Mouse (Mus musculus): ENCODE data around the gene Pfkfb3. TPM values are rescaled to one million over a fixed set of nuclear protein-coding genes. Genes with fewer than 3 reads are reported as not detected.

Pfkfb3 gene
- polyA plus RNA-seq, 1 experiment: 0.01 TPM

DNA sequence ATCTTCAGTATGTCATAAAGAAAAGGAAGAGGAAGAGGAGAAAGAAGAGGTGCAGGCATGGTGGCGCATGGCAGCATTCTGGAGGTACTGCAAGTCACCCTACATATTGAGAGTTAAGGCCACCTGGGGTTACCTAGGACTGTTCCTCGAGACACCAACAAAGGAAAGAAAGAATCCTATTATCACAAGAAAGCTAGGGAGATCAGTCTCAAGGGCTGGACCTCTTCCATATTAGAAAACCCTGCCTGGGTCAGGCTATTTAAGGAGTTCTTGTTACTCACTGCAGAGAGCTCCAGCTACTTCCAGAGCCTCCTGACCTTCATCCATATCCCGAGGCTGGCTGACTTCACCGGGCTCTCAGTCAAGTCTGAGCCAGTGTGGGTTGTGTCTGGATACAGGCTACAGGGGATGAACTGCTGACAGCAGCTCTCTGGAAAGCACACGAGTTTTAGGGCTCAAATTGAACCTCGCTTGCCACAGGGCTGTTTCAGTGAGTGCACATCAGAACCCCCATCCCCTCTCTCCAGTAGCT, 17.2 kb upstream of the Pfkfb3 start:
- Histone ChIP-seq H3K27me3 (ENCODE audit: control insufficient read depth) (no peaks in the 10 kb centered on the region), H3K4me1 (ENCODE audit: control insufficient read depth) (no peaks in the 10 kb centered on the region), H3K9me3 (ENCODE audit: control insufficient read depth, low read length) (no peaks in the 10 kb centered on the region), H3K4me3 (replicated peaks) (no peak overlapping the region), H3K36me3 (ENCODE audit: control insufficient read depth) (no peaks in the 10 kb centered on the region)
- TF ChIP-seq GATA1 (IDR thresholded peaks at IDR 0.05; ENCODE audit: low read length) (no peak), TAL1 (IDR thresholded peaks at IDR 0.05; ENCODE audit: low read length) (no peak)

GRCm38 (mm10) chr2:11568471-11568870, 14.6 kb upstream of the Pfkfb3 start:
- H3K36me3 ChIP-seq (ENCODE audit: control insufficient read depth): no peaks in the 10 kb centered on the region
- TF ChIP-seq GATA1 (IDR thresholded peaks at IDR 0.05; ENCODE audit: low read length): no peak
- TF ChIP-seq TAL1 (IDR thresholded peaks at IDR 0.05; ENCODE audit: low read length): no peak
- no peak overlapping the region for H3K4me3 ChIP-seq (replicated peaks)
- no peaks in the 10 kb centered on the region for H3K9me3 ChIP-seq (ENCODE audit: control insufficient read depth, low read length)
- H3K4me1 ChIP-seq (ENCODE audit: control insufficient read depth): no peaks in the 10 kb centered on the region
- no peaks in the 10 kb centered on the region for H3K27me3 ChIP-seq (ENCODE audit: control insufficient read depth)

GRCm38 (mm10) chr2:11567781-11568362, 14.0 kb upstream of the Pfkfb3 start:
- H3K27me3 ChIP-seq (ENCODE audit: control insufficient read depth): no peaks in the 10 kb centered on the region
- no peak for TF ChIP-seq GATA1 (IDR thresholded peaks at IDR 0.05; ENCODE audit: low read length)
- TF ChIP-seq TAL1 (IDR thresholded peaks at IDR 0.05; ENCODE audit: low read length): no peak
- no peaks in the 10 kb centered on the region for H3K9me3 ChIP-seq (ENCODE audit: control insufficient read depth, low read length)
- H3K4me1 ChIP-seq (ENCODE audit: control insufficient read depth): no peaks in the 10 kb centered on the region
- H3K4me3 ChIP-seq (replicated peaks): no peak overlapping the region
- H3K36me3 ChIP-seq (ENCODE audit: control insufficient read depth): no peaks in the 10 kb centered on the region

GRCm38 (mm10) chr2:11566898-11567297, 13.0 kb upstream of the Pfkfb3 start:
- TF ChIP-seq GATA1 (IDR thresholded peaks at IDR 0.05; ENCODE audit: low read length) (no peak), TAL1 (IDR thresholded peaks at IDR 0.05; ENCODE audit: low read length) (no peak)
- no peaks in the 10 kb centered on the region for H3K4me1 ChIP-seq (ENCODE audit: control insufficient read depth)
- no peaks in the 10 kb centered on the region for H3K27me3 ChIP-seq (ENCODE audit: control insufficient read depth)
- no peak overlapping the region for H3K4me3 ChIP-seq (replicated peaks)
- no peaks in the 10 kb centered on the region for H3K36me3 ChIP-seq (ENCODE audit: control insufficient read depth)
- no peaks in the 10 kb centered on the region for H3K9me3 ChIP-seq (ENCODE audit: control insufficient read depth, low read length)

GRCm38 (mm10) chr2:11566241-11566640, 12.4 kb upstream of the Pfkfb3 start:
- H3K36me3 ChIP-seq (ENCODE audit: control insufficient read depth): no peaks in the 10 kb centered on the region
- H3K27me3 ChIP-seq (ENCODE audit: control insufficient read depth): no peaks in the 10 kb centered on the region
- TF ChIP-seq TAL1 (IDR thresholded peaks at IDR 0.05; ENCODE audit: low read length) (no peak), GATA1 (IDR thresholded peaks at IDR 0.05; ENCODE audit: low read length) (no peak)
- no peaks in the 10 kb centered on the region for H3K9me3 ChIP-seq (ENCODE audit: control insufficient read depth, low read length)
- H3K4me3 ChIP-seq (replicated peaks): no peak overlapping the region
- H3K4me1 ChIP-seq (ENCODE audit: control insufficient read depth): no peaks in the 10 kb centered on the region

GRCm38 (mm10) chr2:11564768-11565167, 10.9 kb upstream of the Pfkfb3 start:
- no peaks in the 10 kb centered on the region for H3K4me1 ChIP-seq (ENCODE audit: control insufficient read depth)
- no peak for TF ChIP-seq GATA1 (IDR thresholded peaks at IDR 0.05; ENCODE audit: low read length)
- TF ChIP-seq TAL1 (IDR thresholded peaks at IDR 0.05; ENCODE audit: low read length): no peak
- no peaks in the 10 kb centered on the region for H3K27me3 ChIP-seq (ENCODE audit: control insufficient read depth)
- no peaks in the 10 kb centered on the region for H3K36me3 ChIP-seq (ENCODE audit: control insufficient read depth)
- no peak overlapping the region for H3K4me3 ChIP-seq (replicated peaks)
- no peaks in the 10 kb centered on the region for H3K9me3 ChIP-seq (ENCODE audit: control insufficient read depth, low read length)

- TF ChIP-seq GATA1 (IDR thresholded peaks at IDR 0.05; ENCODE audit: low read length): no peak
- no peak for TF ChIP-seq TAL1 (IDR thresholded peaks at IDR 0.05; ENCODE audit: low read length)
- no peaks in the 10 kb centered on the region for H3K36me3 ChIP-seq (ENCODE audit: control insufficient read depth)
- no peak overlapping the region for H3K4me3 ChIP-seq (replicated peaks)
- no peaks in the 10 kb centered on the region for H3K9me3 ChIP-seq (ENCODE audit: control insufficient read depth, low read length)
- no peaks in the 10 kb centered on the region for H3K4me1 ChIP-seq (ENCODE audit: control insufficient read depth)
- no peaks in the 10 kb centered on the region for H3K27me3 ChIP-seq (ENCODE audit: control insufficient read depth)
Measured at GRCm38 (mm10) chr2:11563256-11563655, 9.4 kb upstream of the Pfkfb3 start.

GRCm38 (mm10) chr2:11558654-11559053, 4.8 kb upstream of the Pfkfb3 start:
- H3K4me1 ChIP-seq (ENCODE audit: control insufficient read depth): peaks cover 2% of the 10 kb centered on the region
- TF ChIP-seq GATA1 (IDR thresholded peaks at IDR 0.05; ENCODE audit: low read length): no peak
- TF ChIP-seq TAL1 (IDR thresholded peaks at IDR 0.05; ENCODE audit: low read length): no peak
- no peaks in the 10 kb centered on the region for H3K36me3 ChIP-seq (ENCODE audit: control insufficient read depth)
- H3K9me3 ChIP-seq (ENCODE audit: control insufficient read depth, low read length): no peaks in the 10 kb centered on the region
- peaks cover 15% of the 10 kb centered on the region for H3K27me3 ChIP-seq (ENCODE audit: control insufficient read depth)
- no peak overlapping the region for H3K4me3 ChIP-seq (replicated peaks)

GRCm38 (mm10) chr2:11557244-11557643, 3.4 kb upstream of the Pfkfb3 start:
- Histone ChIP-seq H3K4me3 (replicated peaks) (no peak overlapping the region), H3K36me3 (ENCODE audit: control insufficient read depth) (no peaks in the 10 kb centered on the region), H3K27me3 (ENCODE audit: control insufficient read depth) (peaks cover 29% of the 10 kb centered on the region), H3K4me1 (ENCODE audit: control insufficient read depth) (peaks cover 8% of the 10 kb centered on the region), H3K9me3 (ENCODE audit: control insufficient read depth, low read length) (no peaks in the 10 kb centered on the region)
- TF ChIP-seq TAL1 (IDR thresholded peaks at IDR 0.05; ENCODE audit: low read length) (no peak), GATA1 (IDR thresholded peaks at IDR 0.05; ENCODE audit: low read length) (no peak)

DNA sequence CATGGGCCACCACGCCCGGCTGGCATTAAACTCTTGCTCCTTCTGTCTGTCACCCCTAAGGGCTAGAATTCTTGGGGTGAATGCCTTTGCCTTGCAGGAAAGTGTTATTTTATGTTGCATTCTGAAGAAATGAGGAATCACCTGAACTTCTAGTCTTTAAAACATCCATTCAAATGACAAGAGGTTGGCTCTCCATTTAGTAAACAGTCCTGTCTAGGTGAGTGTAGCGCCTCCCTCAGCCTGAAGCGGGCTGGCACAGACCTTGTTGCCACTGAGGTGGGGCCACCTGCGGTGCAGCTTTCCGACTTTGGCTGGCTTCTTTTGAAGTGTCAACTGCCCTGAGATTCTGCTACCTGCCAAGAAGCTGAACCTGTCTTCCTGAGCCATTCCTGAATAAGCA, 1.4 kb upstream of the Pfkfb3 start:
- Histone ChIP-seq H3K27me3 (ENCODE audit: control insufficient read depth) (peaks cover 31% of the 10 kb centered on the region), H3K36me3 (ENCODE audit: control insufficient read depth) (no peaks in the 10 kb centered on the region), H3K9me3 (ENCODE audit: control insufficient read depth, low read length) (no peaks in the 10 kb centered on the region), H3K4me3 (replicated peaks) (no peak overlapping the region), H3K4me1 (ENCODE audit: control insufficient read depth) (peaks cover 8% of the 10 kb centered on the region)
- no peak for TF ChIP-seq TAL1 (IDR thresholded peaks at IDR 0.05; ENCODE audit: low read length)
- TF ChIP-seq GATA1 (IDR thresholded peaks at IDR 0.05; ENCODE audit: low read length): no peak
